Mouse (Mus musculus) hindbrain, embryonic 12.5 days (tissue): ENCODE measurements around the gene Gm15319. TPM values are rescaled to one million over a fixed set of nuclear protein-coding genes. Genes with fewer than 3 reads are reported as not detected.
"Not testable (repeated sequence)": the region's sequence is repeated elsewhere in the genome, so short reads cannot be mapped to it uniquely, and the experiment has no call there.

Experiments
- ATAC-seq: fragments of 200-750 bp; cut with Nextera tagmentation; 2 replicates; pipeline ENCODE4 v1.8.0; 2017; ENCODE audit warnings: moderate TSS enrichment; ENCODE audit not compliant: low FRiP score
- H3K27ac ChIP-seq: fragments of 300-500 bp; sonication (generic); 2 replicates; pipeline ENCODE4 v1.5.1; 2016; ENCODE audit warnings: mild to moderate bottlenecking
- H3K27me3 ChIP-seq: fragments of 300-500 bp; sonication (generic); 2 replicates; pipeline ENCODE4 v1.6.1; 2016; ENCODE audit warnings: mild to moderate bottlenecking
- H3K36me3 ChIP-seq: fragments of 300-500 bp; sonication (generic); 2 replicates; pipeline ENCODE4 v1.6.1; 2016; ENCODE audit warnings: mild to moderate bottlenecking
- H3K4me1 ChIP-seq: fragments of 300-500 bp; sonication (generic); 2 replicates; pipeline ENCODE4 v1.6.1; 2016
- H3K4me2 ChIP-seq: fragments of 300-500 bp; sonication (generic); replicated peaks from 2 replicates; pipeline ENCODE4 v1.6.1; 2016; ENCODE audit warnings: mild to moderate bottlenecking
- H3K4me3 ChIP-seq: fragments of 300-500 bp; sonication (generic); 2 replicates; pipeline ENCODE4 v1.5.1; 2016; ENCODE audit warnings: mild to moderate bottlenecking
- H3K9ac ChIP-seq: fragments of 300-500 bp; sonication (generic); 2 replicates; pipeline ENCODE4 v1.6.1; 2016; ENCODE audit warnings: mild to moderate bottlenecking, moderate library complexity
- H3K9me3 ChIP-seq: fragments of 300-500 bp; sonication (generic); replicated peaks from 2 replicates; pipeline ENCODE4 v1.6.1; 2016; ENCODE audit warnings: mild to moderate bottlenecking
- WGBS: fragments of 180-500 bp; shearing (Covaris S2); methylation state at CpG from one replicate; pipeline ENCODE4 v1.1.7; 2016; 5-methylcytosine and 5-hydroxymethylcytosine counted together
- polyA plus RNA-seq: library from polyadenylated mRNA; unstranded; fragments of >200 nt; fragmentation: Nextera tagmentation; extraction: Ambion mirVana; gene quantifications from 2 replicates; pipeline ENCODE4 v1.2.1, GENCODE M21; 2016

Gm15319 gene
- polyA plus RNA-seq, 1 experiment from 2014 or later: not detected

GRCm38 (mm10) chr8:20293966-20294365 is 69.0 kb downstream of the Gm15319 start:
- H3K4me1 ChIP-seq, H3K9me3 ChIP-seq, H3K9ac ChIP-seq, H3K4me3 ChIP-seq, H3K36me3 ChIP-seq, ATAC-seq, H3K27me3 ChIP-seq, H3K4me2 ChIP-seq, H3K27ac ChIP-seq: not testable (repeated sequence)

DNA sequence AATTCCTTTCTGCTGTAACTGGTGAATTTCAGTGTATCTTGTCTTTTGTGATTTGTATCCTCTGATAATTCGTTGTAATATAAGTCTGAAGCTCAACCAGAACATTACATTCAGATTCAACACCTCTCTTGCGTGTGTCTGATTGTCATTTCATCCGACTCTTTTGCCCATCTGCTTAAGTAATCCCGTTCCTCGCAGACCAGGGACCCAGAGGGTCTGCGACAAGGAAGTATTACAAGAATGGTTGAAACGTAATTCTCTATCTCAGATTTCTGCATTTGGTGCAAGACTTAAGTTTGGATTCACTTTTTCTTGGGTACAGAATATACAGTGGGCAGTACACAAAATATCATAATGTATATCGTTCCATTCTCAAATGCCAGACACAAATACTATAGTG is 73.0 kb downstream of the Gm15319 start:
- H3K9me3 ChIP-seq, H3K27ac ChIP-seq, H3K4me3 ChIP-seq, ATAC-seq, H3K9ac ChIP-seq, H3K27me3 ChIP-seq, H3K4me2 ChIP-seq, H3K4me1 ChIP-seq, H3K36me3 ChIP-seq: not testable (repeated sequence)
- WGBS: 85% methylated on average over 5 of the region's 8 CpGs

GRCm38 (mm10) chr8:20288878-20289277 is 74.1 kb downstream of the Gm15319 start:
- H3K4me2 ChIP-seq, H3K4me3 ChIP-seq, H3K36me3 ChIP-seq, H3K9me3 ChIP-seq, H3K9ac ChIP-seq, H3K27me3 ChIP-seq, H3K4me1 ChIP-seq, ATAC-seq, H3K27ac ChIP-seq: not testable (repeated sequence)
- WGBS: 97% methylated on average over 3 of the region's 3 CpGs

GRCm38 (mm10) chr8:20287706-20288105 is 75.3 kb downstream of the Gm15319 start:
- not testable (repeated sequence) for H3K27me3 ChIP-seq, ATAC-seq
- WGBS: 93% methylated on average over 3 of the region's 3 CpGs

More at GRCm38 (mm10) chr8:20287706-20288105, 75.3 kb downstream of the Gm15319 start:
- H3K9me3 ChIP-seq, H3K36me3 ChIP-seq, H3K9ac ChIP-seq, H3K4me2 ChIP-seq, H3K4me3 ChIP-seq, H3K4me1 ChIP-seq, H3K27ac ChIP-seq: not testable (repeated sequence)
